Comparison of ENCODE assay signal across 8 mouse cellular contexts in genomic region chr1:37540810-37541658, GRCm38 (mm10). TPM values are rescaled to one million over a fixed set of nuclear protein-coding genes. Genes with fewer than 3 reads are reported as not detected.
DNase-seq lines count a peak whose midpoint lies in the region; ATAC-seq lines count a peak whose summit lies in the region.

Gene Mgat4a, minus strand, starts transcription at chr1:37541016.

- peaks cover 44% of the 10 kb centered on the region for H3K27me3 ChIP-seq in forebrain, embryonic 10.5 days (ENCODE audit: poor library complexity, severe bottlenecking)
- peaks cover 28% of the 10 kb centered on the region for H3K27me3 ChIP-seq in heart, embryonic 15.5 days
- H3K27me3 ChIP-seq in liver, embryonic 12.5 days (replicated peaks), result peaks cover 45% of the 10 kb centered on the region
- H3K27me3 ChIP-seq in stomach, embryonic 14.5 days (ENCODE audit: control insufficient read depth, insufficient read depth, low read length), result no peaks in the 10 kb centered on the region

- no peaks in the 10 kb centered on the region for H3K36me3 ChIP-seq in forebrain, embryonic 10.5 days (replicated peaks)
- H3K36me3 ChIP-seq in heart, embryonic 15.5 days, result no peaks in the 10 kb centered on the region
- H3K36me3 ChIP-seq in liver, embryonic 12.5 days, result no peaks in the 10 kb centered on the region
- no peaks in the 10 kb centered on the region for H3K36me3 ChIP-seq in stomach, embryonic 14.5 days (ENCODE audit: control insufficient read depth, insufficient read depth, low read length)

- H3K9ac ChIP-seq in heart, embryonic 15.5 days, result peak within 1 kb of the TSS; percentile 65
- peak within 1 kb of the TSS; percentile 80 for H3K9ac ChIP-seq in liver, embryonic 12.5 days
- peak within 1 kb of the TSS; percentile 64 for H3K9ac ChIP-seq in stomach, embryonic 14.5 days (replicated peaks; ENCODE audit: low read depth, low read length)

- H3K4me3 ChIP-seq in forebrain, embryonic 10.5 days, result peak within 1 kb of the TSS; percentile 85
- H3K4me3 ChIP-seq in heart, embryonic 15.5 days, result peak within 1 kb of the TSS; percentile 85
- H3K4me3 ChIP-seq in liver, embryonic 12.5 days, result peak within 1 kb of the TSS; percentile 73
- H3K4me3 ChIP-seq in stomach, embryonic 14.5 days (ENCODE audit: low read depth, low read length), result peak within 1 kb of the TSS; percentile 74

- DNase-seq in CD4-positive, CD25-positive, alpha-beta regulatory T cell, adult 2 months (ENCODE audit: low read depth, low spot score), result peak; percentile 96
- peak; percentile 87 for DNase-seq in brain, embryonic 18.5 days (ENCODE audit: low read depth, low spot score)
- DNase-seq in forebrain, embryonic 10.5 days (ENCODE audit: extremely low spot score, low spot score), result peak; percentile 91
- DNase-seq in kidney, postnatal 14 days, result peak; percentile 95
- DNase-seq in natural killer cell, adult 2 months (ENCODE audit: low spot score in 2 of 2), result peak; percentile 80 to 85

- peak within 1 kb of the TSS; percentile 85 for H3K27ac ChIP-seq in forebrain, embryonic 10.5 days
- peak within 1 kb of the TSS; percentile 71 for H3K27ac ChIP-seq in heart, embryonic 15.5 days
- H3K27ac ChIP-seq in liver, embryonic 12.5 days, result no peak within 1 kb of the TSS
- H3K27ac ChIP-seq in stomach, embryonic 14.5 days (ENCODE audit: low read length), result peak within 1 kb of the TSS; percentile 27; the same call in 1 of the 2 replicates

- ATAC-seq in heart, embryonic 15.5 days (replicated peaks; ENCODE audit: insufficient number of reproducible peaks, insufficient read depth, low FRiP score, low read depth), result peak; percentile 99
- peak; percentile 97 for ATAC-seq in liver, embryonic 12.5 days
- peak; percentile 98 for ATAC-seq in stomach, embryonic 14.5 days (ENCODE audit: insufficient number of reproducible peaks, insufficient read depth, low FRiP score, low read depth)

- WGBS in forebrain, embryonic 10.5 days, result under 1% methylated on average over 72 of the region's 72 CpGs
- under 1% methylated on average over 68 of the region's 72 CpGs for WGBS in heart, embryonic 15.5 days
- 1% methylated on average over 70 of the region's 72 CpGs for WGBS in liver, embryonic 12.5 days (ENCODE audit: insufficient replicate concordance)
- WGBS in stomach, embryonic 14.5 days, result 1% methylated on average over 57 of the region's 72 CpGs

- H3K4me2 ChIP-seq in heart, embryonic 15.5 days, result peak within 1 kb of the TSS; percentile 91
- peak within 1 kb of the TSS; percentile 100 for H3K4me2 ChIP-seq in liver, embryonic 12.5 days
- peak within 1 kb of the TSS; percentile 95 for H3K4me2 ChIP-seq in stomach, embryonic 14.5 days (replicated peaks; ENCODE audit: low read depth, low read length)

- no peaks in the 10 kb centered on the region for H3K9me3 ChIP-seq in forebrain, embryonic 10.5 days
- H3K9me3 ChIP-seq in heart, embryonic 15.5 days (replicated peaks), result no peaks in the 10 kb centered on the region
- no peaks in the 10 kb centered on the region for H3K9me3 ChIP-seq in liver, embryonic 12.5 days (replicated peaks)
- H3K9me3 ChIP-seq in stomach, embryonic 14.5 days (ENCODE audit: control insufficient read depth, low read depth, low read length), result no peaks in the 10 kb centered on the region

- H3K4me1 ChIP-seq in forebrain, embryonic 10.5 days, result peaks cover 18% of the 10 kb centered on the region
- H3K4me1 ChIP-seq in heart, embryonic 15.5 days (replicated peaks), result no peaks in the 10 kb centered on the region; the same call in 1 of the 2 replicates
- peaks cover 11% of the 10 kb centered on the region for H3K4me1 ChIP-seq in liver, embryonic 12.5 days
- H3K4me1 ChIP-seq in stomach, embryonic 14.5 days (ENCODE audit: control insufficient read depth, insufficient read depth, low read length), result no peaks in the 10 kb centered on the region

RNA-seq across cellular contexts. Expression of gene Mgat4a, which starts in this region (rescaled TPM):
- 1.9 and 2.5 TPM in 2 replicates for polyA plus RNA-seq in forebrain, embryonic 10.5 days (2016; fragmentation: Nextera tagmentation; extraction: Ambion mirVana)
- 3.8 and 4.7 TPM in 2 replicates for polyA plus RNA-seq in heart, embryonic 15.5 days (2015; fragmentation: Nextera tagmentation; extraction: Ambion mirVana)
- polyA plus RNA-seq in liver, embryonic 12.5 days (2016; fragmentation: Nextera tagmentation; extraction: Ambion mirVana), result 1.3 and 2.1 TPM in 2 replicates
- 16.4 and 18.6 TPM in 2 replicates for polyA plus RNA-seq in stomach, embryonic 14.5 days (2014; fragmentation: Nextera tagmentation; extraction: Ambion mirVana)
